Mouse (Mus musculus): Measurements from ENCODE around the gene Mtss1l. TPM values are rescaled to one million over a fixed set of nuclear protein-coding genes. Genes with fewer than 3 reads are reported as not detected.
A peak's percentile ranks its signal among the peaks of the same experiment; 100 is the strongest.

Gene Mtss1l
- polyA plus RNA-seq, 1 experiment from 2014 or later: 12.9 TPM

GRCm38 (mm10) chr8:110741816-110742451, 20.7 kb downstream of the Mtss1l start:
- H3K4me2 ChIP-seq: no peak overlapping the region
- H3K36me3 ChIP-seq: peaks cover 40% of the 10 kb centered on the region
- H3K9me3 ChIP-seq (replicated peaks): no peaks in the 10 kb centered on the region
- H3K4me1 ChIP-seq (replicated peaks): peaks cover 10% of the 10 kb centered on the region; the same call in 1 of the 2 replicates
- H3K9ac ChIP-seq: no peak overlapping the region
- no peak overlapping the region for H3K4me3 ChIP-seq
- no peak overlapping the region for H3K27ac ChIP-seq (ENCODE audit: poor library complexity, severe bottlenecking)
- WGBS: 75% methylated on average over 15 of the region's 15 CpGs
- no peaks in the 10 kb centered on the region for H3K27me3 ChIP-seq (replicated peaks)
- no peak for ATAC-seq (ENCODE audit: insufficient number of reproducible peaks, low FRiP score)

- H3K9ac ChIP-seq: no peak overlapping the region
- no peak overlapping the region for H3K4me3 ChIP-seq
- H3K4me2 ChIP-seq: no peak overlapping the region
- WGBS: 76% methylated on average over 5 of the region's 5 CpGs
- no peak for ATAC-seq (ENCODE audit: insufficient number of reproducible peaks, low FRiP score)
- peaks cover 35% of the 10 kb centered on the region for H3K36me3 ChIP-seq
- peaks cover 10% of the 10 kb centered on the region; the same call in 1 of the 2 replicates for H3K4me1 ChIP-seq (replicated peaks)
- no peak overlapping the region for H3K27ac ChIP-seq (ENCODE audit: poor library complexity, severe bottlenecking)
- no peaks in the 10 kb centered on the region for H3K27me3 ChIP-seq (replicated peaks)
- H3K9me3 ChIP-seq (replicated peaks): no peaks in the 10 kb centered on the region
Observed at GRCm38 (mm10) chr8:110742452-110742818, 21.2 kb downstream of the Mtss1l start.

GRCm38 (mm10) chr8:110745162-110745561, 23.9 kb downstream of the Mtss1l start:
- H3K4me2 ChIP-seq: no peak overlapping the region
- H3K9ac ChIP-seq: no peak overlapping the region
- H3K27me3 ChIP-seq (replicated peaks): no peaks in the 10 kb centered on the region
- no peak for ATAC-seq (ENCODE audit: insufficient number of reproducible peaks, low FRiP score)
- H3K27ac ChIP-seq (ENCODE audit: poor library complexity, severe bottlenecking): no peak overlapping the region
- H3K9me3 ChIP-seq (replicated peaks): no peaks in the 10 kb centered on the region
- H3K4me3 ChIP-seq: no peak overlapping the region
- H3K36me3 ChIP-seq: peaks cover 10% of the 10 kb centered on the region
- WGBS: 85% methylated on average over 10 of the region's 10 CpGs
- peaks cover 10% of the 10 kb centered on the region; the same call in 1 of the 2 replicates for H3K4me1 ChIP-seq (replicated peaks)

- WGBS: 60% methylated on average over 9 of the region's 9 CpGs
- Histone ChIP-seq H3K4me2 (no peak overlapping the region), H3K27ac (ENCODE audit: poor library complexity, severe bottlenecking) (no peak overlapping the region), H3K36me3 (peaks cover 3% of the 10 kb centered on the region; the same call in 1 of the 2 replicates), H3K27me3 (replicated peaks) (no peaks in the 10 kb centered on the region), H3K9me3 (replicated peaks) (no peaks in the 10 kb centered on the region), H3K9ac (no peak overlapping the region), H3K4me1 (replicated peaks) (peaks cover 10% of the 10 kb centered on the region; the same call in 1 of the 2 replicates), H3K4me3 (no peak overlapping the region)
- no peak for ATAC-seq (ENCODE audit: insufficient number of reproducible peaks, low FRiP score)
Observed at GRCm38 (mm10) chr8:110746661-110747060, 25.4 kb downstream of the Mtss1l start.

- H3K9me3 ChIP-seq (replicated peaks): no peaks in the 10 kb centered on the region
- no peaks in the 10 kb centered on the region for H3K36me3 ChIP-seq
- no peak overlapping the region for H3K4me3 ChIP-seq
- no peaks in the 10 kb centered on the region; the same call in 1 of the 2 replicates for H3K27me3 ChIP-seq (replicated peaks)
- peaks cover 8% of the 10 kb centered on the region; the same call in 1 of the 2 replicates for H3K4me1 ChIP-seq (replicated peaks)
- 58% methylated on average over 10 of the region's 10 CpGs for WGBS
- H3K27ac ChIP-seq (ENCODE audit: poor library complexity, severe bottlenecking): no peak overlapping the region
- no peak overlapping the region for H3K9ac ChIP-seq
- H3K4me2 ChIP-seq: no peak overlapping the region
- no peak for ATAC-seq (ENCODE audit: insufficient number of reproducible peaks, low FRiP score)
Observed at GRCm38 (mm10) chr8:110749500-110750170, 28.4 kb downstream of the Mtss1l start.

GRCm38 (mm10) chr8:110750269-110750668, 29.0 kb downstream of the Mtss1l start:
- H3K27me3 ChIP-seq (replicated peaks): peaks cover 5% of the 10 kb centered on the region
- H3K4me3 ChIP-seq: no peak overlapping the region
- H3K36me3 ChIP-seq: no peaks in the 10 kb centered on the region
- H3K9me3 ChIP-seq (replicated peaks): no peaks in the 10 kb centered on the region
- WGBS: 38% methylated on average over 13 of the region's 13 CpGs
- peaks cover 7% of the 10 kb centered on the region; the same call in 1 of the 2 replicates for H3K4me1 ChIP-seq (replicated peaks)
- H3K9ac ChIP-seq: no peak overlapping the region
- H3K27ac ChIP-seq (ENCODE audit: poor library complexity, severe bottlenecking): no peak overlapping the region
- ATAC-seq (ENCODE audit: insufficient number of reproducible peaks, low FRiP score): no peak
- no peak overlapping the region for H3K4me2 ChIP-seq

- Histone ChIP-seq H3K36me3 (no peaks in the 10 kb centered on the region), H3K27ac (ENCODE audit: poor library complexity, severe bottlenecking) (no peak overlapping the region), H3K9me3 (replicated peaks) (no peaks in the 10 kb centered on the region), H3K4me2 (no peak overlapping the region), H3K4me1 (replicated peaks) (peaks cover 10% of the 10 kb centered on the region; the same call in 1 of the 2 replicates), H3K4me3 (no peak overlapping the region), H3K27me3 (replicated peaks) (peaks cover 6% of the 10 kb centered on the region), H3K9ac (no peak overlapping the region)
- ATAC-seq (ENCODE audit: insufficient number of reproducible peaks, low FRiP score): no peak
- 68% methylated on average over 5 of the region's 5 CpGs for WGBS
Observed at GRCm38 (mm10) chr8:110751490-110751889, 30.2 kb downstream of the Mtss1l start.

- no peak overlapping the region for H3K4me3 ChIP-seq
- no peak overlapping the region for H3K4me2 ChIP-seq
- peak; percentile 58; the same call in 1 of the 2 replicates for ATAC-seq (ENCODE audit: insufficient number of reproducible peaks, low FRiP score)
- no peak overlapping the region for H3K9ac ChIP-seq
- peaks cover 10% of the 10 kb centered on the region; the same call in 1 of the 2 replicates for H3K4me1 ChIP-seq (replicated peaks)
- H3K27me3 ChIP-seq (replicated peaks): peaks cover 6% of the 10 kb centered on the region
- no peaks in the 10 kb centered on the region for H3K36me3 ChIP-seq
- H3K27ac ChIP-seq (ENCODE audit: poor library complexity, severe bottlenecking): no peak overlapping the region
- no peaks in the 10 kb centered on the region for H3K9me3 ChIP-seq (replicated peaks)
- 52% methylated on average over 4 of the region's 4 CpGs for WGBS
Observed at GRCm38 (mm10) chr8:110754713-110755112, 33.4 kb downstream of the Mtss1l start.

- WGBS: 55% methylated on average over 15 of the region's 15 CpGs
Observed at GRCm38 (mm10) chr8:110755511-110756170, 34.4 kb downstream of the Mtss1l start.

GRCm38 (mm10) chr8:110756196-110756595, 34.9 kb downstream of the Mtss1l start:
- Histone ChIP-seq H3K4me1 (replicated peaks) (peaks cover 18% of the 10 kb centered on the region), H3K9ac (no peak overlapping the region)
- no peak for ATAC-seq (ENCODE audit: insufficient number of reproducible peaks, low FRiP score)

More at GRCm38 (mm10) chr8:110755511-110756170, 34.4 kb downstream of the Mtss1l start:
- Histone ChIP-seq H3K27me3 (replicated peaks) (peaks cover 6% of the 10 kb centered on the region), H3K9ac (no peak overlapping the region), H3K4me2 (no peak overlapping the region), H3K9me3 (replicated peaks) (no peaks in the 10 kb centered on the region), H3K4me1 (replicated peaks) (peaks cover 15% of the 10 kb centered on the region), H3K36me3 (no peaks in the 10 kb centered on the region), H3K27ac (ENCODE audit: poor library complexity, severe bottlenecking) (no peak overlapping the region), H3K4me3 (no peak overlapping the region)
- no peak for ATAC-seq (ENCODE audit: insufficient number of reproducible peaks, low FRiP score)

More at GRCm38 (mm10) chr8:110756196-110756595, 34.9 kb downstream of the Mtss1l start:
- WGBS: 76% methylated on average over 5 of the region's 5 CpGs
- Histone ChIP-seq H3K27ac (ENCODE audit: poor library complexity, severe bottlenecking) (no peak overlapping the region), H3K9me3 (replicated peaks) (no peaks in the 10 kb centered on the region), H3K4me3 (no peak overlapping the region), H3K4me2 (no peak overlapping the region), H3K27me3 (replicated peaks) (peaks cover 6% of the 10 kb centered on the region), H3K36me3 (no peaks in the 10 kb centered on the region)

Measured in heart, embryonic 12.5 days (tissue).